Mouse (Mus musculus) lung, adult 18-20 months (tissue): ENCODE measurements around the gene Ctdspl.
A peak's percentile ranks its signal among the peaks of the same experiment; 100 is the strongest.

Experiments used
- DNase-seq, 2 experiments: peaks; one replicate each; pipeline ENCODE4 v3.0.0; 2022; ENCODE audit warnings: mixed read lengths in 2 of 2

Ctdspl gene

GRCm38 (mm10) chr9:118920798-118921515 lies 5.3 kb upstream of the Ctdspl start:
- DNase-seq: peak; percentile 76 to 82

GRCm38 (mm10) chr9:118921926-118922325 lies 4.3 kb upstream of the Ctdspl start:
- no peak for DNase-seq

- DNase-seq: no peak
Measured at GRCm38 (mm10) chr9:118924554-118925085, 1.6 kb upstream of the Ctdspl start.

GRCm38 (mm10) chr9:118925286-118926110 lies 755 bp upstream of the Ctdspl start:
- DNase-seq: peak; percentile 97 to 98

GRCm38 (mm10) chr9:118926688-118927321 lies 552 bp downstream of the Ctdspl start:
- peak; percentile 56 to 62 for DNase-seq

- DNase-seq: peak in 1 of 2 experiments; percentile 55
Measured at GRCm38 (mm10) chr9:118927501-118927900, 1.2 kb downstream of the Ctdspl start.

- DNase-seq: no peak
Measured at GRCm38 (mm10) chr9:118928007-118928406, 1.8 kb downstream of the Ctdspl start.

- peak in 1 of 2 experiments; percentile 35 for DNase-seq
Measured at GRCm38 (mm10) chr9:118928656-118929055, 2.4 kb downstream of the Ctdspl start.

- DNase-seq: no peak
Measured at GRCm38 (mm10) chr9:118930611-118931010, 4.4 kb downstream of the Ctdspl start.

GRCm38 (mm10) chr9:118933800-118934199 lies 7.5 kb downstream of the Ctdspl start:
- no peak for DNase-seq

- DNase-seq: no peak
Measured at GRCm38 (mm10) chr9:118934319-118934718, 8.1 kb downstream of the Ctdspl start.

GRCm38 (mm10) chr9:118935098-118935497 lies 8.8 kb downstream of the Ctdspl start:
- no peak for DNase-seq

GRCm38 (mm10) chr9:118936071-118936470 lies 9.8 kb downstream of the Ctdspl start:
- no peak for DNase-seq

- DNase-seq: peak; percentile 44 to 64
Measured at GRCm38 (mm10) chr9:118937515-118937914, 11.3 kb downstream of the Ctdspl start.

- peak; percentile 60 to 70 for DNase-seq
Measured at GRCm38 (mm10) chr9:118939410-118939809, 13.2 kb downstream of the Ctdspl start.

- no peak for DNase-seq
Measured at GRCm38 (mm10) chr9:118939831-118940230, 13.6 kb downstream of the Ctdspl start.

- DNase-seq: no peak
Measured at GRCm38 (mm10) chr9:118940591-118941207, 14.4 kb downstream of the Ctdspl start.

- DNase-seq: peak in 1 of 2 experiments; percentile 38
Measured at GRCm38 (mm10) chr9:118942030-118942429, 15.8 kb downstream of the Ctdspl start.

GRCm38 (mm10) chr9:118943941-118944340 lies 17.7 kb downstream of the Ctdspl start:
- no peak for DNase-seq

GRCm38 (mm10) chr9:118944388-118944787 lies 18.1 kb downstream of the Ctdspl start:
- no peak for DNase-seq

GRCm38 (mm10) chr9:118948486-118948885 lies 22.2 kb downstream of the Ctdspl start:
- DNase-seq: peak in 1 of 2 experiments; percentile 47

GRCm38 (mm10) chr9:118949124-118949523 lies 22.9 kb downstream of the Ctdspl start:
- DNase-seq: no peak

- peak in 1 of 2 experiments; percentile 46 for DNase-seq
Measured at GRCm38 (mm10) chr9:118949654-118950053, 23.4 kb downstream of the Ctdspl start.
